Comparison of ENCODE assay signal across 16 mouse cellular contexts in genomic region chr10:20504800-20505199, GRCm38 (mm10).
DNase-seq lines count a peak whose midpoint lies in the region; ATAC-seq and TF ChIP-seq lines count a peak whose summit lies in the region.
"Had no signal": no experiment of that assay in that cellular context is flagged by ENCODE, and none has a peak within 500 bp of the region (broad histone marks: within the 10 kb centered on the region; RNA-seq: fewer than 3 reads in every experiment).

No protein-coding gene starts in this region.

- whole genome bisulfite sequencing in midbrain, embryonic 10.5 days = 89% methylated on average over 3 of the region's 3 CpGs

- H3K27me3 ChIP-seq in midbrain, embryonic 10.5 days (ENCODE audit: low read depth, poor library complexity, severe bottlenecking) = no peaks in the 10 kb centered on the region
- H3K27me3 ChIP-seq: embryonic facial prominence, embryonic 12.5 days; hindbrain, embryonic 12.5 days; intestine, embryonic 15.5 days; limb, embryonic 12.5 days had no signal

- DNase-seq in left cerebral cortex, adult 2 months (ENCODE audit: extremely low spot score in 1 of 2, low spot score in 2 of 2) = no peak
- no peak for DNase-seq in left cerebral cortex, postnatal 4 days
- DNase-seq in thymus, postnatal 4 days = peak; percentile 33
- no peak for DNase-seq in thymus, postnatal 25 days
- DNase-seq in NIH3T3 (ENCODE audit: low read depth) = peak; percentile 50
- DNase-seq in midbrain, embryonic 10.5 days (ENCODE audit: low spot score) = no peak
- DNase-seq: cerebellum, adult 8-10 months; heart, adult 18-20 months; kidney, postnatal 10 days had no signal

- no peaks in the 10 kb centered on the region for H3K4me1 ChIP-seq in midbrain, embryonic 10.5 days

- intact Hi-C loops in left cerebral cortex, adult 2 months (cut with DNase I) = no loop called here
- intact Hi-C loops in left cerebral cortex, postnatal 4 days (cut with DNase I) = no loop called here

- H3K27ac ChIP-seq in left cerebral cortex, adult 2 months = no peak overlapping the region
- H3K27ac ChIP-seq in midbrain, embryonic 10.5 days (replicated peaks) = no peak overlapping the region
- H3K27ac ChIP-seq: embryonic facial prominence, embryonic 12.5 days; hindbrain, embryonic 12.5 days; intestine, embryonic 15.5 days; limb, embryonic 12.5 days had no signal

- TF ChIP-seq CTCF in left cerebral cortex, adult 2 months (IDR thresholded peaks at IDR 0.05) = peak; percentile 20

- H3K4me3 ChIP-seq in left cerebral cortex, adult 2 months = no peak overlapping the region
- H3K4me3 ChIP-seq in midbrain, embryonic 10.5 days = no peak overlapping the region
- H3K4me3 ChIP-seq: embryonic facial prominence, embryonic 12.5 days; hindbrain, embryonic 12.5 days; intestine, embryonic 15.5 days; limb, embryonic 12.5 days had no signal

- no peaks in the 10 kb centered on the region for H3K36me3 ChIP-seq in midbrain, embryonic 10.5 days
- H3K36me3 ChIP-seq: embryonic facial prominence, embryonic 12.5 days; hindbrain, embryonic 12.5 days; intestine, embryonic 15.5 days; limb, embryonic 12.5 days had no signal

- H3K9me3 ChIP-seq in midbrain, embryonic 10.5 days (replicated peaks) = no peaks in the 10 kb centered on the region
- H3K9me3 ChIP-seq: embryonic facial prominence, embryonic 12.5 days; hindbrain, embryonic 12.5 days; intestine, embryonic 15.5 days had no signal

- ATAC-seq in megakaryocyte progenitor cell, adult 5-6 weeks (replicated peaks; ENCODE audit: poor library complexity) = no peak
- ATAC-seq: forebrain, embryonic 16.5 days; intestine, embryonic 15.5 days; midbrain, embryonic 16.5 days had no signal

Comparison
In these comparisons a context has a peak if more than half of its experiments do, and no peak if none do; other contexts are left out.
1. DNase-seq: peak in thymus, postnatal 4 days (single experiment) and NIH3T3 (single experiment); none in left cerebral cortex, adult 2 months (0 of 2), left cerebral cortex, postnatal 4 days (single experiment), thymus, postnatal 25 days (single experiment) and midbrain, embryonic 10.5 days (single experiment).